Mouse (Mus musculus) spleen, adult 18-20 months (tissue): ENCODE measurements at regions not wholly inside any gene's neighbourhood (a gene's known extent, or its start where the extent isn't known, plus 50 kb on each side); places are given as distances from the start of the nearest gene placed in this dataset.

Experiments
- DNase-seq, 2 experiments: peaks; one replicate each; pipeline ENCODE4 v3.0.0; 2022; ENCODE audit warnings: mixed read lengths in 2 of 2

GRCm38 (mm10) chr15:61133316-61133715 lies 210.5 kb upstream of the A1bg start:
- DNase-seq = no peak

GRCm38 (mm10) chr15:61127971-61128370 lies 205.2 kb upstream of the A1bg start:
- DNase-seq = no peak

- no peak for DNase-seq
Observed at GRCm38 (mm10) chr15:61127130-61127529, 204.3 kb upstream of the A1bg start.

GRCm38 (mm10) chr15:61116912-61117311 lies 194.1 kb upstream of the A1bg start:
- no peak for DNase-seq

- DNase-seq = no peak
Observed at GRCm38 (mm10) chr15:61109429-61110128, 186.8 kb upstream of the A1bg start.

GRCm38 (mm10) chr15:61108957-61109356 lies 186.1 kb upstream of the A1bg start:
- no peak for DNase-seq

- no peak for DNase-seq
Observed at GRCm38 (mm10) chr15:61102421-61103412, 179.9 kb upstream of the A1bg start.

GRCm38 (mm10) chr15:61100807-61101206 lies 178.0 kb upstream of the A1bg start:
- no peak for DNase-seq

GRCm38 (mm10) chr15:61098968-61099367 lies 176.2 kb upstream of the A1bg start:
- DNase-seq = no peak

GRCm38 (mm10) chr15:61098519-61098918 lies 175.7 kb upstream of the A1bg start:
- DNase-seq = no peak

GRCm38 (mm10) chr15:61096021-61096781 lies 173.4 kb upstream of the A1bg start:
- no peak for DNase-seq

GRCm38 (mm10) chr15:61055017-61055609 lies 132.3 kb upstream of the A1bg start:
- DNase-seq = no peak

GRCm38 (mm10) chr15:61051363-61051762 lies 128.6 kb upstream of the A1bg start:
- no peak for DNase-seq

GRCm38 (mm10) chr15:61009509-61009908 lies 86.7 kb upstream of the A1bg start:
- DNase-seq = no peak

GRCm38 (mm10) chr15:61007461-61008059 lies 84.7 kb upstream of the A1bg start:
- DNase-seq = no peak

GRCm38 (mm10) chr15:61006608-61007007 lies 83.8 kb upstream of the A1bg start:
- DNase-seq = no peak

- DNase-seq = no peak
Observed at GRCm38 (mm10) chr15:60993971-60994690, 71.3 kb upstream of the A1bg start.

GRCm38 (mm10) chr15:60993394-60993793 lies 70.6 kb upstream of the A1bg start:
- no peak for DNase-seq

- no peak for DNase-seq
Observed at GRCm38 (mm10) chr15:60982576-60982975, 59.8 kb upstream of the A1bg start.
